Mouse (Mus musculus) liver, embryonic 14.5 days (tissue): ENCODE data around the gene Cd37. TPM values are rescaled to one million over a fixed set of nuclear protein-coding genes. Genes with fewer than 3 reads are reported as not detected.
A peak's percentile ranks its signal among the peaks of the same experiment; 100 is the strongest.

Experiments used
- ATAC-seq: fragments of 200-750 bp; cut with Nextera tagmentation; 2 replicates; pipeline ENCODE4 v1.8.0; 2017; ENCODE audit warnings: moderate number of reproducible peaks, mild to moderate bottlenecking, moderate library complexity; ENCODE audit not compliant: insufficient read depth
- DNase-seq, 3 experiments: peaks; one replicate each; pipeline ENCODE4 v3.0.0-alpha.2; 2012 to 2013; ENCODE audit warnings: low read depth in 3 of 3, low spot score in 3 of 3
- H3K27ac ChIP-seq: fragments of 300-500 bp; sonication (generic); 2 replicates; pipeline ENCODE4 v1.5.1; 2014; ENCODE audit warnings: moderate library complexity, mild to moderate bottlenecking, control low read depth, inconsistent platforms
- H3K27me3 ChIP-seq: fragments of 300-500 bp; sonication (generic); 2 replicates; pipeline ENCODE4 v1.6.1; 2014; ENCODE audit warnings: mild to moderate bottlenecking, low read length, moderate library complexity; ENCODE audit not compliant: control insufficient read depth, insufficient read depth
- H3K36me3 ChIP-seq: fragments of 300-500 bp; sonication (generic); replicated peaks from 2 replicates; pipeline ENCODE4 v1.6.1; 2014; ENCODE audit warnings: low read depth; ENCODE audit not compliant: control insufficient read depth, insufficient read depth
- H3K4me1 ChIP-seq, 2 experiments: fragments of 200-500 bp in 1 of 2; fragments of 300-500 bp in 1 of 2; sonication (generic) in 1 of 2; replicated peaks; 2 replicates each; pipeline ENCODE4 v1.6.1; 2012 to 2014; ENCODE audit warnings: antibody characterized with exemption in 1 of 2, inconsistent platforms in 1 of 2, low read length in 1 of 2; ENCODE audit not compliant: control insufficient read depth in 2 of 2, insufficient read depth in 2 of 2
- H3K4me2 ChIP-seq: fragments of 300-500 bp; sonication (generic); 2 replicates; pipeline ENCODE4 v1.6.1; 2014; ENCODE audit warnings: low read depth, mild to moderate bottlenecking, control low read depth, moderate library complexity
- H3K4me3 ChIP-seq, 2 experiments: fragments of 200-500 bp in 1 of 2; fragments of 300-500 bp in 1 of 2; sonication (generic) in 1 of 2; 2 replicates each; pipeline ENCODE4 v1.5.1; 2012 to 2014; ENCODE audit warnings: low read depth in 2 of 2, low read length in 2 of 2, mild to moderate bottlenecking in 2 of 2, control low read depth in 1 of 2, inconsistent platforms in 1 of 2, moderate library complexity in 1 of 2; ENCODE audit not compliant: insufficient read depth in 1 of 2
- H3K9ac ChIP-seq: fragments of 300-500 bp; sonication (generic); replicated peaks from 2 replicates; pipeline ENCODE4 v1.6.1; 2014; ENCODE audit warnings: mild to moderate bottlenecking, control low read depth, moderate library complexity
- H3K9me3 ChIP-seq: fragments of 300-500 bp; sonication (generic); 2 replicates; pipeline ENCODE4 v1.6.1; 2016; ENCODE audit warnings: low read length, mixed read lengths; ENCODE audit not compliant: control insufficient read depth
- CTCF ChIP-seq: IDR thresholded peaks from 2 replicates; pipeline ENCODE4 v1.5.1; 2016; ENCODE audit warnings: antibody characterized with exemption, low read depth, control low read depth
- EP300 ChIP-seq: IDR thresholded peaks from 2 replicates; pipeline ENCODE4 v1.6.1; 2016; ENCODE audit warnings: antibody characterized with exemption, low read depth
- WGBS: fragments of 180-500 bp; shearing (Covaris S2); extraction: QIAGEN DNeasy Blood & Tissue Kit; methylation state at CpG from one replicate; pipeline ENCODE4 v1.1.7; 2014; ENCODE audit not compliant: insufficient replicate concordance; 5-methylcytosine and 5-hydroxymethylcytosine counted together
- polyA plus RNA-seq, 2 experiments: library from polyadenylated mRNA; depleted of rRNA in 1 of 2; stranded (reverse) in 1 of 2; unstranded in 1 of 2; fragments of >200 nt; fragmentation: Nextera tagmentation in 1 of 2; extraction: Ambion mirVana in 1 of 2; gene quantifications; 2 replicates each; pipeline versions ENCODE4 v1.2.1 to v1.2.3; 2012 to 2014

Cd37 gene
- 10.5 and 12.8 TPM in 2 replicates for polyA plus RNA-seq (2012; rRNA removed)
- polyA plus RNA-seq (2014; fragmentation: Nextera tagmentation; extraction: Ambion mirVana): 9.0 and 9.1 TPM in 2 replicates

- H3K27ac ChIP-seq: peak within 1 kb of the TSS; percentile 33; the same call in 1 of the 2 replicates
- 7% methylated on average over 20 of the region's 20 CpGs for WGBS
- H3K4me3 ChIP-seq: peak within 1 kb of the TSS; percentile 50 to 61
- DNase-seq (peak; percentile 36 to 62 (median 42)), ATAC-seq (peak; percentile 79)
- peak within 1 kb of the TSS; percentile 66 for H3K9ac ChIP-seq
- peaks cover 0 to 13% of the 10 kb centered on the region in 2 experiments; a peak in 2 of 4 replicates for H3K4me1 ChIP-seq
- no peaks in the 10 kb centered on the region for H3K9me3 ChIP-seq
- H3K36me3 ChIP-seq: no peaks in the 10 kb centered on the region
- H3K27me3 ChIP-seq: no peaks in the 10 kb centered on the region
- TF ChIP-seq EP300 (no peak), CTCF (no peak)
- H3K4me2 ChIP-seq: peak within 1 kb of the TSS; percentile 70
Measured at GRCm38 (mm10) chr7:45238723-45239496, at the start of gene Cd37. TSS of gene Cd37 (minus strand) at chr7:45239115.

- H3K36me3 ChIP-seq: no peaks in the 10 kb centered on the region
- no peak overlapping the region for H3K4me2 ChIP-seq
- H3K9ac ChIP-seq: no peak overlapping the region
- 73% methylated on average over 13 of the region's 13 CpGs for WGBS
- no peak for TF ChIP-seq CTCF
- no peak for TF ChIP-seq EP300
- H3K27ac ChIP-seq: no peak overlapping the region
- ATAC-seq (no peak), DNase-seq (no peak)
- no peaks in the 10 kb centered on the region for H3K9me3 ChIP-seq
- H3K27me3 ChIP-seq: no peaks in the 10 kb centered on the region
- H3K4me3 ChIP-seq: no peak overlapping the region
- no peaks in the 10 kb centered on the region for H3K4me1 ChIP-seq
Measured at GRCm38 (mm10) chr7:45286486-45286885, 47.6 kb upstream of the Cd37 start.

GRCm38 (mm10) chr7:45277136-45277760, 38.3 kb upstream of the Cd37 start, which contains the start of gene Slc6a21:
TSS of gene Slc6a21 (plus strand) at chr7:45277513.
- Histone ChIP-seq H3K9ac (no peak within 1 kb of the TSS), H3K27me3 (no peaks in the 10 kb centered on the region), H3K27ac (no peak within 1 kb of the TSS), H3K4me3 (peak within 1 kb of the TSS; percentile 36 to 47; a peak in 3 of 4 replicates), H3K9me3 (no peaks in the 10 kb centered on the region), H3K36me3 (no peaks in the 10 kb centered on the region), H3K4me1 (no peaks in the 10 kb centered on the region; a peak in 1 of 4 replicates), H3K4me2 (peak within 1 kb of the TSS; percentile 54)
- ATAC-seq (no peak), DNase-seq (peak; percentile 14 to 33 (median 15))
- peak; percentile 86 for TF ChIP-seq CTCF
- TF ChIP-seq EP300: no peak
- WGBS: 5% methylated on average over 43 of the region's 44 CpGs

GRCm38 (mm10) chr7:45273672-45274071, 34.8 kb upstream of the Cd37 start:
- WGBS: 62% methylated on average over 8 of the region's 8 CpGs

More at GRCm38 (mm10) chr7:45273672-45274071, 34.8 kb upstream of the Cd37 start:
- no peak overlapping the region for H3K4me2 ChIP-seq
- H3K4me1 ChIP-seq: no peaks in the 10 kb centered on the region; a peak in 1 of 4 replicates
- H3K27ac ChIP-seq: no peak overlapping the region
- H3K9ac ChIP-seq: no peak overlapping the region
- no peak for ATAC-seq
- no peak for DNase-seq
- TF ChIP-seq EP300 (no peak), CTCF (no peak)
- no peaks in the 10 kb centered on the region for H3K36me3 ChIP-seq
- no peaks in the 10 kb centered on the region for H3K9me3 ChIP-seq
- no peaks in the 10 kb centered on the region for H3K27me3 ChIP-seq
- no peak overlapping the region for H3K4me3 ChIP-seq
